Mouse (Mus musculus): ENCODE measurements around the gene Igfbp6.

The Igfbp6 gene

GRCm38 (mm10) chr15:102144274-102144711, at the start of gene Igfbp6:
Igfbp6 (plus strand) TSS chr15:102144362.
- in situ Hi-C loops (cut with MseI, MboI), result no loop called here

- in situ Hi-C loops (cut with MseI, MboI), result no loop called here
These were observed 49.2 kb upstream of the Igfbp6 start for GRCm38 (mm10) chr15:102094988-102095387.

GRCm38 (mm10) chr15:102097147-102097915, 46.8 kb upstream of the Igfbp6 start:
- in situ Hi-C loops (cut with MseI, MboI), result no loop called here

- in situ Hi-C loops (cut with MseI, MboI), result no loop called here
These were observed 46.1 kb upstream of the Igfbp6 start for GRCm38 (mm10) chr15:102097991-102098555.

- in situ Hi-C loops (cut with MseI, MboI), result no loop called here
These were observed 44.9 kb upstream of the Igfbp6 start for GRCm38 (mm10) chr15:102099260-102099659.

GRCm38 (mm10) chr15:102099771-102100160, 44.4 kb upstream of the Igfbp6 start:
- in situ Hi-C loops (cut with MseI, MboI), result no loop called here

- in situ Hi-C loops (cut with MseI, MboI), result no loop called here
These were observed 43.8 kb upstream of the Igfbp6 start, which contains the start of gene Tns2 for GRCm38 (mm10) chr15:102100161-102100981. Tns2 (plus strand) TSS chr15:102100413.

- in situ Hi-C loops (cut with MseI, MboI), result no loop called here
These were observed 43.0 kb upstream of the Igfbp6 start for GRCm38 (mm10) chr15:102100996-102101671.

GRCm38 (mm10) chr15:102101672-102102541, 42.3 kb upstream of the Igfbp6 start:
- in situ Hi-C loops (cut with MseI, MboI), result no loop called here

GRCm38 (mm10) chr15:102102548-102103121, 41.5 kb upstream of the Igfbp6 start:
- in situ Hi-C loops (cut with MseI, MboI), result no loop called here

GRCm38 (mm10) chr15:102103371-102103946, 40.7 kb upstream of the Igfbp6 start:
- in situ Hi-C loops (cut with MseI, MboI), result no loop called here

GRCm38 (mm10) chr15:102103947-102104555, 40.1 kb upstream of the Igfbp6 start:
- in situ Hi-C loops (cut with MseI, MboI), result no loop called here

- in situ Hi-C loops (cut with MseI, MboI), result no loop called here
These were observed 38.8 kb upstream of the Igfbp6 start for GRCm38 (mm10) chr15:102105360-102105759.

- in situ Hi-C loops (cut with MseI, MboI), result no loop called here
These were observed 38.1 kb upstream of the Igfbp6 start for GRCm38 (mm10) chr15:102105764-102106730.

- in situ Hi-C loops (cut with MseI, MboI), result no loop called here
These were observed 37.3 kb upstream of the Igfbp6 start for GRCm38 (mm10) chr15:102106754-102107456.

GRCm38 (mm10) chr15:102107689-102108573, 36.2 kb upstream of the Igfbp6 start:
- in situ Hi-C loops (cut with MseI, MboI), result no loop called here

All from mouse trophoblast stem cell (cell line).